Mouse (Mus musculus) intestine, embryonic 16.5 days (tissue): Measurements from ENCODE around the gene Kmo. TPM values are rescaled to one million over a fixed set of nuclear protein-coding genes. Genes with fewer than 3 reads are reported as not detected.

ENCODE experiments used
- ATAC-seq: fragments of 200-750 bp; cut with Nextera tagmentation; 2 replicates; pipeline ENCODE4 v1.8.0; 2017; ENCODE audit warnings: moderate TSS enrichment, moderate library complexity
- H3K27ac ChIP-seq: fragments of 300-500 bp; sonication (generic); 2 replicates; pipeline ENCODE4 v1.5.1; 2014; ENCODE audit warnings: mild to moderate bottlenecking, low read length
- H3K27me3 ChIP-seq: fragments of 300-500 bp; sonication (generic); replicated peaks from 2 replicates; pipeline ENCODE4 v1.6.1; 2014; ENCODE audit warnings: low read length, control low read depth, mixed read lengths; ENCODE audit not compliant: control insufficient read depth, insufficient read depth
- H3K36me3 ChIP-seq: fragments of 300-500 bp; sonication (generic); 2 replicates; pipeline ENCODE4 v1.6.1; 2014; ENCODE audit warnings: low read length, control low read depth; ENCODE audit not compliant: control insufficient read depth, insufficient read depth
- H3K4me1 ChIP-seq: fragments of 300-500 bp; sonication (generic); 2 replicates; pipeline ENCODE4 v1.6.1; 2014; ENCODE audit warnings: low read length, control low read depth, mixed read lengths; ENCODE audit not compliant: control insufficient read depth, insufficient read depth
- H3K4me2 ChIP-seq: fragments of 300-500 bp; sonication (generic); 2 replicates; pipeline ENCODE4 v1.6.1; 2014; ENCODE audit warnings: low read depth, low read length, control low read depth
- H3K4me3 ChIP-seq: fragments of 300-500 bp; sonication (generic); 2 replicates; pipeline ENCODE4 v1.5.1; 2014; ENCODE audit warnings: mild to moderate bottlenecking, low read length
- H3K9ac ChIP-seq: fragments of 300-500 bp; sonication (generic); 2 replicates; pipeline ENCODE4 v1.6.1; 2014; ENCODE audit warnings: low read depth, low read length
- H3K9me3 ChIP-seq: fragments of 300-500 bp; sonication (generic); 2 replicates; pipeline ENCODE4 v1.6.1; 2016; ENCODE audit warnings: low read length, control low read depth; ENCODE audit not compliant: control insufficient read depth
- WGBS: fragments of 180-500 bp; shearing (Covaris S2); extraction: QIAGEN DNeasy Blood & Tissue Kit; methylation state at CpG from one replicate; pipeline ENCODE4 v1.1.7; 2014; 5-methylcytosine and 5-hydroxymethylcytosine counted together
- polyA plus RNA-seq: library from polyadenylated mRNA; unstranded; fragments of >200 nt; fragmentation: Nextera tagmentation; extraction: Ambion mirVana; gene quantifications from 2 replicates; pipeline ENCODE4 v1.2.1, GENCODE M21; 2015

The Kmo gene
- polyA plus RNA-seq, 1 experiment from 2014 or later, result 0.68 TPM

GRCm38 (mm10) chr1:175602231-175602630 is 17.9 kb upstream of the Kmo start:
- peak; percentile 71; the same call in 1 of the 2 replicates for ATAC-seq
- Histone ChIP-seq H3K4me1 (no peaks in the 10 kb centered on the region), H3K36me3 (peaks cover 18% of the 10 kb centered on the region), H3K27me3 (no peaks in the 10 kb centered on the region), H3K4me2 (no peak overlapping the region), H3K4me3 (no peak overlapping the region), H3K9me3 (no peaks in the 10 kb centered on the region), H3K9ac (no peak overlapping the region), H3K27ac (no peak overlapping the region)
- 83% methylated on average over 11 of the region's 11 CpGs for WGBS

DNA sequence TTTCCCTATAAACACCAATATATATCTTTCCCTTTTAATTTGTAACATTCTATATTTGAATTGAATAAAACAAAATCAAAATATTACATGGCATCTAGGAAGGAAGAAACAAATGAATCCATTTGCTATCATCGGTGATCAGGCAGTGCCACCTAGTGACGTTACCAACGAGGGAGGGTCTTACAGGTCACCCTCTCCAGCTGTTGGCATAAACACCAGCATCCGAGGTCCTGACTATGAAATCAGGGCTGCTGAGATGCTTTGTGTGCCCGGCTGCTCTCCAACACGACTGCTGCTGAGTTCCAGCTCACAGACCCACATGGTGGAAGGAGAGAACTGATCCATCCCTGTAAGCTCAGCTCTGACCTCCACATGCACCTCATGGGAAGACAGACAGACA is 16.8 kb upstream of the Kmo start:
- Histone ChIP-seq H3K27me3 (no peaks in the 10 kb centered on the region), H3K4me2 (no peak overlapping the region), H3K27ac (no peak overlapping the region), H3K9me3 (no peaks in the 10 kb centered on the region), H3K36me3 (peaks cover 18% of the 10 kb centered on the region), H3K4me1 (no peaks in the 10 kb centered on the region), H3K9ac (no peak overlapping the region), H3K4me3 (no peak overlapping the region)
- no peak for ATAC-seq
- 64% methylated on average over 6 of the region's 6 CpGs for WGBS

DNA sequence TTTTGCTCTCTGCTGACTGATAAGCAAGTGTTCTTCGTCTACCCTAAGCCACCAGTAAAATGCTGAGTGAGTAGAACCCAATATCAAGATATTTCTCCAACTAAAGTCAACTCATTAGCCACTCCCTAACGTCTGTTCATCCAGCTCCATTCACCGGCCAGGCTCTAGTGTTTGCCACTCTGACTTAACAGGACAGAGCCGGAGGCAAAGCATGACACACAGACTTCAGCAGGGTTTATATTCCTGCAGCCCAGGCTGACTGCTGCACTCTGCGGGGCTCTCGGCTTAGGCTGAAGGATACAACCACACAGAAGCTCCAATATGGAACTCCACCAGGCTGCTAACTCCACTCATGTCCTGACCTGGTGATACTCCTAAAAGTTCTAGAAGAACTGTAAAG is 12.9 kb upstream of the Kmo start:
- H3K9me3 ChIP-seq, result no peaks in the 10 kb centered on the region
- 70% methylated on average over 6 of the region's 6 CpGs for WGBS
- no peak overlapping the region for H3K9ac ChIP-seq
- no peak overlapping the region for H3K4me2 ChIP-seq
- H3K4me3 ChIP-seq, result no peak overlapping the region
- H3K27ac ChIP-seq, result no peak overlapping the region
- peak; percentile 26; the same call in 1 of the 2 replicates for ATAC-seq
- peaks cover 20% of the 10 kb centered on the region for H3K36me3 ChIP-seq
- no peaks in the 10 kb centered on the region for H3K4me1 ChIP-seq
- no peaks in the 10 kb centered on the region for H3K27me3 ChIP-seq

GRCm38 (mm10) chr1:175607838-175608585 is 12.2 kb upstream of the Kmo start:
- peak; percentile 56; the same call in 1 of the 2 replicates for ATAC-seq

GRCm38 (mm10) chr1:175608708-175609107 is 11.5 kb upstream of the Kmo start:
- no peak overlapping the region for H3K27ac ChIP-seq
- H3K4me3 ChIP-seq, result no peak overlapping the region
- no peak for ATAC-seq
- H3K27me3 ChIP-seq, result no peaks in the 10 kb centered on the region
- H3K9ac ChIP-seq, result no peak overlapping the region
- H3K4me2 ChIP-seq, result no peak overlapping the region
- no peaks in the 10 kb centered on the region for H3K9me3 ChIP-seq
- peaks cover 15% of the 10 kb centered on the region for H3K36me3 ChIP-seq
- no peaks in the 10 kb centered on the region for H3K4me1 ChIP-seq
- WGBS, result 92% methylated on average over 3 of the region's 3 CpGs

More at GRCm38 (mm10) chr1:175607838-175608585, 12.2 kb upstream of the Kmo start:
- Histone ChIP-seq H3K4me1 (no peaks in the 10 kb centered on the region), H3K9ac (no peak overlapping the region), H3K27ac (no peak overlapping the region), H3K4me3 (no peak overlapping the region), H3K36me3 (peaks cover 16% of the 10 kb centered on the region; the same call in 1 of the 2 replicates), H3K4me2 (no peak overlapping the region), H3K27me3 (no peaks in the 10 kb centered on the region), H3K9me3 (no peaks in the 10 kb centered on the region)
- 70% methylated on average over 18 of the region's 18 CpGs for WGBS

DNA sequence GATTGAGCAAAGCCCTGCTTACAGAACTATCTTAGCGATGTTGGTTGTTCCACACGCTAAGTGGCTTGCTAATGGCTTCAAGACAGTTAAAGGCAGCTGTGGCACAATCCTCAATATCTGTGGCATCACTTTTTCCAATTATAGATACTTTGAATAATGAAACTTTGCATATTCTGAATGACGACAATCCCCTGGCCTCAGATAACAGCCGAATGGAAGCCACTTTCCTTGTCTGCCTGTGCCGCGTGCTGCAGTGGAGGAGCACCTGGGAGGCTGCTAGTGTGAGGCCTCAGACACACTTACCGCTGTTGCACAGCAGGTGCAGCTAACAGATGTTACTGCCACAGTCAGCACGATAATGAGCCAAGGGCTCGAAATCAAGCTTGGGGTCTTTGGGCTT is 5.2 kb upstream of the Kmo start:
- H3K9me3 ChIP-seq, result no peaks in the 10 kb centered on the region
- ATAC-seq, result no peak
- H3K4me3 ChIP-seq, result no peak overlapping the region
- H3K4me1 ChIP-seq, result no peaks in the 10 kb centered on the region
- no peaks in the 10 kb centered on the region for H3K27me3 ChIP-seq
- H3K4me2 ChIP-seq, result no peak overlapping the region
- H3K36me3 ChIP-seq, result peaks cover 32% of the 10 kb centered on the region
- 94% methylated on average over 9 of the region's 9 CpGs for WGBS
- H3K9ac ChIP-seq, result no peak overlapping the region
- H3K27ac ChIP-seq, result no peak overlapping the region

GRCm38 (mm10) chr1:175623656-175624055 is 3.5 kb downstream of the Kmo start:
- peaks cover 10% of the 10 kb centered on the region; the same call in 1 of the 2 replicates for H3K36me3 ChIP-seq
- no peak for ATAC-seq

DNA sequence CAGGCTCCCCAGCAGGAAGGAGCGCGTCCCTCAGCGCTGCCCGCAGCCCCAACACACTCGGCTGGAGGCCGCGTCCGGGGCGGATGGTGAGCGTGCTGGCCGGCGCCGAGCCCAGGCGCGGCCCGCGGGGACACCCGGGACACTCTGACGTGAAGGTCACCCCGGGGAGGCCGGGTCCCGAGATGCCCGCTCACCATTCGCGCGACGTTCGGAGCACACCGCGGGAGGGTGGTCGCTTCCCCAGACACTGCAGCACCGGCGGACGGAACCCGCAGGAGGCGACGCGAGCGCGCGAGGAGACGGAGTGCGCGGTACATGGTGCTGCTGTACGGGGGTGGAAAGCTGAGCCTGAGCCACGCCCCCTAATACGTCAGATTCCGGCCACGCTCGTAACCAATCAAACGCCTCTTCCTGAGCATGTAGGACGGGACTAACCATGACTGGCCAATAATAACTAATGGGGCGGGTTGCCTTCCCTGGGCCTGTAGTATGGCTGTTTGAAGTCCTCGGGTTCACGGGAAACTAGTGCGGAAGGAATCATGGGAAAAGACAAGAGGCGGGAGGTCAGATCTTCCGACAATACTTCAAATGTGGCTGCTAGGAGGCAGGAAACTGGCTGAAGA is 5.2 kb downstream of the Kmo start, which contains the start of gene Fh1:
Gene Fh1 (minus strand): TSS at position 379 of the 623 bp plus-strand sequence.
- no peaks in the 10 kb centered on the region for H3K27me3 ChIP-seq
- H3K36me3 ChIP-seq, result peaks cover 5% of the 10 kb centered on the region; the same call in 1 of the 2 replicates
- peaks cover 10% of the 10 kb centered on the region for H3K4me1 ChIP-seq
- H3K9ac ChIP-seq, result peak within 1 kb of the TSS; percentile 95
- H3K27ac ChIP-seq, result peak within 1 kb of the TSS; percentile 86
- peak within 1 kb of the TSS; percentile 82 for H3K4me2 ChIP-seq
- peak within 1 kb of the TSS; percentile 96 for H3K4me3 ChIP-seq
- peak; percentile 100 for ATAC-seq
- H3K9me3 ChIP-seq, result no peaks in the 10 kb centered on the region
- WGBS, result under 1% methylated on average over 58 of the region's 58 CpGs

More at GRCm38 (mm10) chr1:175623656-175624055, 3.5 kb downstream of the Kmo start:
- 82% methylated on average over 6 of the region's 6 CpGs for WGBS
- Histone ChIP-seq H3K9me3 (no peaks in the 10 kb centered on the region), H3K27ac (no peak overlapping the region), H3K9ac (0 out of 2 replicates have a peak overlapping the region, but pooled peaks have one; percentile 7), H3K4me3 (no peak overlapping the region), H3K4me2 (no peak overlapping the region), H3K4me1 (peaks cover 10% of the 10 kb centered on the region), H3K27me3 (no peaks in the 10 kb centered on the region)

DNA sequence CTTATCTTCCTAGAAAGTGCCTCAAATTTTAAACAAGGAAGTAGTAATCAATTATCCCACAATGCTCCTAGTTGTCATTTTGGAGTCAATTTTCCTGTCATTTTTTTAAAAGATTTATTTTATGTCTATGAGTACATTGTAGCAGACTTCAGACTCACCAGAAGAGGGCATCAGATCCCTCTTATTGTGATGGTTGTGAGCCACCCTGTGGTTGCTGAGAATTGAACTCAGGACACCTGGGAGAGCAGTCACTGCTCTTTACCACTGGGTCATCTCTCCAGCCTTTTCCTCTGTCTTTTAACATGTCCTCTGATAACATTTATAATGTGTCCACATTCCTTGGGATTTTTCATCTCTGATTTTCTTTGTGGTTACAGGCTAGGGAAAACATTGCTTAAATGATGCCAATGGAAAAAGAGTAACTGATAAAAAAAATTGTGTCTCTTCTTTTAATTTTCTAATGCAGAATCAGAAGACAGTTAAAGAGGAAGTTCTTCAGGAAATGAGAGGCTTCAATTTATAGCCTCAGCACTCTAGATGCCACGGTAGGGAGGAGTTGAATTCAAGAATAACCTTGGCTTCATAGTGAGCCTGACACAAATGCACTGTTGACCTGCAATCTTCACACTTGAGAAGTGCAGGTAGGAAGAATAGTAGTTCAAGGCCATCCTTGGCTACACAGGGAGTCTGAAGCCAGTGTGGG is 6.0 kb downstream of the Kmo start:
- Histone ChIP-seq H3K9ac (peak overlapping the region; percentile 60), H3K4me2 (peak overlapping the region; percentile 75), H3K27me3 (no peaks in the 10 kb centered on the region), H3K4me3 (peak overlapping the region; percentile 96), H3K4me1 (peaks cover 10% of the 10 kb centered on the region), H3K36me3 (peaks cover 3% of the 10 kb centered on the region; the same call in 1 of the 2 replicates), H3K9me3 (no peaks in the 10 kb centered on the region), H3K27ac (peak overlapping the region; percentile 84)
- WGBS, result 76% methylated on average over 1 of the region's 1 CpGs
- ATAC-seq, result peak; percentile 53
